Comparison of ENCODE assay signal across 8 mouse cellular contexts in the genomic region with DNA sequence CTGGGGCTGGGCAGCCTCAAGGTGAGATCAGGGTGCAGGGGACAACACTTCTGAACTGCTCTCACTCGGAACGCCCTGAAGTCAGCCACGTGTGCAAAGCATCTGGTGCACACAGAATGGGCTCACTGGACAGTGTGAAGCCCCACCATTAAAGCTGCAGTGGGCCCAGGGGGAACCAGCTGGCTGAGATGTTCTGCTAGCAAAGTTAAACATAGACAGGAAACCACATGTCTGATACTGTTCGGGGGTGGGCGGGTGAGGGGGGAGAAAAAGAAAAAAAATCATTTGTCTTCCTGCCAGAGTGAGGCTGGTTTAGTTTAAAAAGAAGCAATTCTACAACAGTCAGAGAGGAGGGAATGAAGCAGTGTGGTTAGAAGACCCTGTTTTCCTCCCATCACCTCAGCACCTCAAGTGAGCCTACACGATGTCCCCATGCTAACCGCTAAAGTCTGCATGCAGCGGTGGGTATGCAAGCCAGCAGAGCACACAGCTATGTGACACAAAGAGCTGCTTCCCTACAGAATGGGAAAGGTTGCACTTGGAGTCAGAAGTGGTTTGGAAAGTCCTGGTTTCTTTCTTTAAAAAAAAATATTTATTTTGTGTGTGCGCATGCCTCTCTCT. TPM values are rescaled to one million over a fixed set of nuclear protein-coding genes. Genes with fewer than 3 reads are reported as not detected.
DNase-seq lines count a peak whose midpoint lies in the region; ATAC-seq and TF ChIP-seq lines count a peak whose summit lies in the region.

No protein-coding gene starts in this region.

- no peaks in the 10 kb centered on the region for H3K9me3 ChIP-seq in midbrain, embryonic 10.5 days (replicated peaks)
- no peaks in the 10 kb centered on the region for H3K9me3 ChIP-seq in midbrain, embryonic 13.5 days
- no peaks in the 10 kb centered on the region for H3K9me3 ChIP-seq in stomach, postnatal 0 days (ENCODE audit: control insufficient read depth, low read length)
- H3K9me3 ChIP-seq in forebrain, embryonic 13.5 days (replicated peaks): no peaks in the 10 kb centered on the region
- H3K9me3 ChIP-seq in hindbrain, embryonic 14.5 days (ENCODE audit: control insufficient read depth, low read length): no peaks in the 10 kb centered on the region

- H3K36me3 ChIP-seq in midbrain, embryonic 10.5 days: no peaks in the 10 kb centered on the region
- no peaks in the 10 kb centered on the region for H3K36me3 ChIP-seq in midbrain, embryonic 13.5 days
- peaks cover 19% of the 10 kb centered on the region for H3K36me3 ChIP-seq in stomach, postnatal 0 days (ENCODE audit: control insufficient read depth, insufficient read depth, low read length)
- H3K36me3 ChIP-seq in forebrain, embryonic 13.5 days (ENCODE audit: poor library complexity, severe bottlenecking): no peaks in the 10 kb centered on the region
- H3K36me3 ChIP-seq in hindbrain, embryonic 14.5 days (replicated peaks; ENCODE audit: control insufficient read depth, insufficient read depth): no peaks in the 10 kb centered on the region

- no peak overlapping the region for H3K4me2 ChIP-seq in midbrain, embryonic 13.5 days (replicated peaks)
- H3K4me2 ChIP-seq in stomach, postnatal 0 days (replicated peaks; ENCODE audit: low read depth): no peak overlapping the region
- H3K4me2 ChIP-seq in forebrain, embryonic 13.5 days: no peak overlapping the region
- H3K4me2 ChIP-seq in hindbrain, embryonic 14.5 days (replicated peaks): no peak overlapping the region

- no peaks in the 10 kb centered on the region for H3K27me3 ChIP-seq in midbrain, embryonic 10.5 days (ENCODE audit: low read depth, poor library complexity, severe bottlenecking)
- no peaks in the 10 kb centered on the region for H3K27me3 ChIP-seq in midbrain, embryonic 13.5 days
- no peaks in the 10 kb centered on the region for H3K27me3 ChIP-seq in stomach, postnatal 0 days (ENCODE audit: control insufficient read depth, insufficient read depth, low read length)
- H3K27me3 ChIP-seq in forebrain, embryonic 13.5 days: no peaks in the 10 kb centered on the region
- H3K27me3 ChIP-seq in hindbrain, embryonic 14.5 days (ENCODE audit: control insufficient read depth, insufficient read depth, low read length): no peaks in the 10 kb centered on the region

- no peak overlapping the region for H3K9ac ChIP-seq in midbrain, embryonic 13.5 days (replicated peaks)
- no peak overlapping the region for H3K9ac ChIP-seq in stomach, postnatal 0 days (ENCODE audit: low read length)
- H3K9ac ChIP-seq in forebrain, embryonic 13.5 days: no peak overlapping the region
- H3K9ac ChIP-seq in hindbrain, embryonic 14.5 days: no peak overlapping the region

- no peak overlapping the region for H3K4me3 ChIP-seq in midbrain, embryonic 10.5 days
- H3K4me3 ChIP-seq in midbrain, embryonic 13.5 days (replicated peaks): no peak overlapping the region
- no peak overlapping the region for H3K4me3 ChIP-seq in stomach, postnatal 0 days (ENCODE audit: low read depth, low read length)
- no peak overlapping the region for H3K4me3 ChIP-seq in forebrain, embryonic 13.5 days
- no peak overlapping the region for H3K4me3 ChIP-seq in hindbrain, embryonic 14.5 days (replicated peaks; ENCODE audit: low read length)

- no peak for ATAC-seq in midbrain, embryonic 13.5 days
- peak; percentile 58; the same call in 1 of the 2 replicates for ATAC-seq in stomach, postnatal 0 days (ENCODE audit: low FRiP score, low TSS enrichment)
- no peak for ATAC-seq in forebrain, embryonic 13.5 days
- no peak for ATAC-seq in hindbrain, embryonic 14.5 days (ENCODE audit: low FRiP score)

- TF ChIP-seq EP300 in stomach, postnatal 0 days (optimal IDR thresholded peaks at IDR 0.05): no peak

- 73% methylated on average over 9 of the region's 9 CpGs for WGBS in midbrain, embryonic 10.5 days
- 77% methylated on average over 9 of the region's 9 CpGs for WGBS in midbrain, embryonic 13.5 days
- 31% methylated on average over 9 of the region's 9 CpGs for WGBS in stomach, postnatal 0 days
- WGBS in forebrain, embryonic 13.5 days: 80% methylated on average over 9 of the region's 9 CpGs
- 69% methylated on average over 9 of the region's 9 CpGs for WGBS in hindbrain, embryonic 14.5 days

- no peak for TF ChIP-seq CTCF in stomach, postnatal 0 days (IDR thresholded peaks at IDR 0.05; ENCODE audit: low read depth)

- peak overlapping the region; percentile 38; the same call in 1 of the 2 replicates for H3K27ac ChIP-seq in midbrain, embryonic 10.5 days (replicated peaks)
- no peak overlapping the region for H3K27ac ChIP-seq in midbrain, embryonic 13.5 days
- H3K27ac ChIP-seq in stomach, postnatal 0 days (replicated peaks): peak overlapping the region; percentile 69; the same call in 1 of the 2 replicates
- H3K27ac ChIP-seq in forebrain, embryonic 13.5 days: no peak overlapping the region
- H3K27ac ChIP-seq in hindbrain, embryonic 14.5 days: no peak overlapping the region

- H3K4me1 ChIP-seq in midbrain, embryonic 10.5 days: no peaks in the 10 kb centered on the region
- no peaks in the 10 kb centered on the region for H3K4me1 ChIP-seq in midbrain, embryonic 13.5 days (replicated peaks)
- H3K4me1 ChIP-seq in stomach, postnatal 0 days (replicated peaks; ENCODE audit: control insufficient read depth, insufficient read depth): no peaks in the 10 kb centered on the region
- peaks cover 13% of the 10 kb centered on the region for H3K4me1 ChIP-seq in forebrain, embryonic 13.5 days
- no peaks in the 10 kb centered on the region; the same call in 1 of the 2 replicates for H3K4me1 ChIP-seq in hindbrain, embryonic 14.5 days (replicated peaks; ENCODE audit: control insufficient read depth, insufficient read depth, low read length)

- DNase-seq in embryo, embryonic 10 days (ENCODE audit: low spot score): peak; percentile 18
- no peak for DNase-seq in embryo, embryonic 9.5 days (ENCODE audit: extremely low spot score)
- DNase-seq in midbrain, embryonic 10.5 days (ENCODE audit: low spot score): no peak
- peak; percentile 33 for DNase-seq in liver
- no peak for DNase-seq in stomach, postnatal 0 days (ENCODE audit: low spot score)
- DNase-seq in hindbrain, embryonic 14.5 days (ENCODE audit: low spot score): no peak

RNA-seq across cellular contexts. Expression of a gene that starts 52.1 kb away (rescaled TPM):
- polyA plus RNA-seq in midbrain, embryonic 10.5 days (2016; fragmentation: Nextera tagmentation; extraction: Ambion mirVana): 7.2 and 8.5 TPM in 2 replicates
- polyA plus RNA-seq in midbrain, embryonic 13.5 days (2015; fragmentation: Nextera tagmentation; extraction: Ambion mirVana): 6.4 and 7.0 TPM in 2 replicates
- 16.8 and 18.5 TPM in 2 replicates for polyA plus RNA-seq in stomach, postnatal 0 days (2015; fragmentation: Nextera tagmentation; extraction: Ambion mirVana)
- 4.2 and 4.4 TPM in 2 replicates for polyA plus RNA-seq in forebrain, embryonic 13.5 days (2015; fragmentation: Nextera tagmentation; extraction: Ambion mirVana)
- polyA plus RNA-seq in hindbrain, embryonic 14.5 days (2014; fragmentation: Nextera tagmentation; extraction: Ambion mirVana): 10.9 and 11.4 TPM in 2 replicates

Comparison
In these comparisons a context has a peak if more than half of its experiments do, and no peak if none do; other contexts are left out.
1. DNase-seq: peak in embryo, embryonic 10 days (single experiment) and liver (single experiment); none in embryo, embryonic 9.5 days (single experiment), midbrain, embryonic 10.5 days (single experiment), stomach, postnatal 0 days (single experiment) and hindbrain, embryonic 14.5 days (single experiment).
2. H3K27ac ChIP-seq: peak in midbrain, embryonic 10.5 days (single experiment) and stomach, postnatal 0 days (single experiment); none in midbrain, embryonic 13.5 days (single experiment), forebrain, embryonic 13.5 days (single experiment) and hindbrain, embryonic 14.5 days (single experiment).